Mouse (Mus musculus): ENCODE results near the gene Ncl. TPM values are rescaled to one million over a fixed set of nuclear protein-coding genes. Genes with fewer than 3 reads are reported as not detected.

Ncl gene
- polyA plus RNA-seq, 2 experiments = 201 to 286 TPM

- Histone ChIP-seq H3K4me1 (ENCODE audit: control insufficient read depth, insufficient read depth, low read length) (peaks cover 17% of the 10 kb centered on the region), H3K9ac (ENCODE audit: low read depth, low read length, severe bottlenecking) (no peak overlapping the region), H3K27me3 (ENCODE audit: control insufficient read depth, insufficient read depth, low read length) (no peaks in the 10 kb centered on the region), H3K36me3 (ENCODE audit: control insufficient read depth, insufficient read depth, low read length) (no peaks in the 10 kb centered on the region), H3K9me3 (ENCODE audit: control insufficient read depth, low read length) (no peaks in the 10 kb centered on the region), H3K4me3 (replicated peaks; ENCODE audit: low read length) (no peak overlapping the region), H3K27ac (replicated peaks; ENCODE audit: low read depth, low read length) (0 out of 2 replicates have a peak overlapping the region, but pooled peaks have one; percentile 30), H3K4me2 (replicated peaks; ENCODE audit: low read depth, low read length, severe bottlenecking) (peak overlapping the region; percentile 23; the same call in 1 of the 2 replicates)
- peak; percentile 18; the same call in 1 of the 2 replicates for ATAC-seq (ENCODE audit: low FRiP score, low read depth)
- 12% methylated on average over 6 of the region's 6 CpGs for WGBS
- DNase-seq (ENCODE audit: low spot score) = no peak
- no peak for TF ChIP-seq POLR2A (IDR thresholded peaks at IDR 0.05; ENCODE audit: borderline replicate concordance, extremely low read depth, insufficient read depth, insufficient read length)
Measured at GRCm38 (mm10) chr1:86378662-86379061, 19.5 kb upstream of the Ncl start.

- Histone ChIP-seq H3K4me2 (replicated peaks; ENCODE audit: low read depth, low read length, severe bottlenecking) (no peak overlapping the region), H3K4me3 (replicated peaks; ENCODE audit: low read length) (no peak overlapping the region), H3K36me3 (ENCODE audit: control insufficient read depth, insufficient read depth, low read length) (no peaks in the 10 kb centered on the region), H3K9ac (ENCODE audit: low read depth, low read length, severe bottlenecking) (no peak overlapping the region), H3K27me3 (ENCODE audit: control insufficient read depth, insufficient read depth, low read length) (no peaks in the 10 kb centered on the region), H3K4me1 (ENCODE audit: control insufficient read depth, insufficient read depth, low read length) (peaks cover 17% of the 10 kb centered on the region), H3K9me3 (ENCODE audit: control insufficient read depth, low read length) (no peaks in the 10 kb centered on the region), H3K27ac (replicated peaks; ENCODE audit: low read depth, low read length) (no peak overlapping the region)
- no peak for DNase-seq (ENCODE audit: low spot score)
- TF ChIP-seq POLR2A (IDR thresholded peaks at IDR 0.05; ENCODE audit: borderline replicate concordance, extremely low read depth, insufficient read depth, insufficient read length) = no peak
- no peak for ATAC-seq (ENCODE audit: low FRiP score, low read depth)
- WGBS = 82% methylated on average over 5 of the region's 5 CpGs
Measured at GRCm38 (mm10) chr1:86376354-86376753, 17.2 kb upstream of the Ncl start.

DNA sequence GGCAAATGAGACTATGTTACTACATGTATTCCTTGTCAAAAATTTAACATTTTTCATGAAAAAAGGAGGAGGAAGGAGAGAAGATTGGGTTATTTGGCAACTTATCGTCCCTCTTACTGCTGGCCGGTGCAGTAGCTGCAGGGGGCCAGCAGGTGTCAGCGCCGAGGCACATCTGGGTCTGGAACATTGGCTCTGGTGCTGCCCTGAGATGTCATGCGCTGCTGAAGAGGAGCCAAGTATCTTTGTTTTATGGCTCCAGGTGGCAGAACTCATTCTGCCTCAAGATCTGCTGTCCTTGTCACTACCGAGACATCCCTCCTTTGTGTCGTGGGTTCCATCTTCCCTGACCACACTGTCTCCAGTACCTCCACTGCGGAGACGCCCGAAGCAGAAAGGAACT lies 12.8 kb upstream of the Ncl start:
- Histone ChIP-seq H3K36me3 (ENCODE audit: control insufficient read depth, insufficient read depth, low read length) (no peaks in the 10 kb centered on the region), H3K4me1 (ENCODE audit: control insufficient read depth, insufficient read depth, low read length) (no peaks in the 10 kb centered on the region), H3K27ac (replicated peaks; ENCODE audit: low read depth, low read length) (no peak overlapping the region), H3K4me3 (replicated peaks; ENCODE audit: low read length) (no peak overlapping the region), H3K4me2 (replicated peaks; ENCODE audit: low read depth, low read length, severe bottlenecking) (no peak overlapping the region), H3K9me3 (ENCODE audit: control insufficient read depth, low read length) (no peaks in the 10 kb centered on the region), H3K27me3 (ENCODE audit: control insufficient read depth, insufficient read depth, low read length) (no peaks in the 10 kb centered on the region), H3K9ac (ENCODE audit: low read depth, low read length, severe bottlenecking) (no peak overlapping the region)
- ATAC-seq (ENCODE audit: low FRiP score, low read depth) (no peak), DNase-seq (ENCODE audit: low spot score) (peak; percentile 50)
- WGBS = 43% methylated on average over 10 of the region's 10 CpGs
- TF ChIP-seq POLR2A (IDR thresholded peaks at IDR 0.05; ENCODE audit: borderline replicate concordance, extremely low read depth, insufficient read depth, insufficient read length) = no peak

- WGBS = 69% methylated on average over 4 of the region's 4 CpGs
- Histone ChIP-seq H3K9me3 (ENCODE audit: control insufficient read depth, low read length) (no peaks in the 10 kb centered on the region), H3K27me3 (ENCODE audit: control insufficient read depth, insufficient read depth, low read length) (no peaks in the 10 kb centered on the region), H3K4me1 (ENCODE audit: control insufficient read depth, insufficient read depth, low read length) (no peaks in the 10 kb centered on the region), H3K36me3 (ENCODE audit: control insufficient read depth, insufficient read depth, low read length) (no peaks in the 10 kb centered on the region), H3K9ac (ENCODE audit: low read depth, low read length, severe bottlenecking) (no peak overlapping the region), H3K4me2 (replicated peaks; ENCODE audit: low read depth, low read length, severe bottlenecking) (no peak overlapping the region), H3K27ac (replicated peaks; ENCODE audit: low read depth, low read length) (no peak overlapping the region), H3K4me3 (replicated peaks; ENCODE audit: low read length) (no peak overlapping the region)
- ATAC-seq (ENCODE audit: low FRiP score, low read depth) (no peak), DNase-seq (ENCODE audit: low spot score) (no peak)
- no peak for TF ChIP-seq POLR2A (IDR thresholded peaks at IDR 0.05; ENCODE audit: borderline replicate concordance, extremely low read depth, insufficient read depth, insufficient read length)
Measured at GRCm38 (mm10) chr1:86368086-86368485, 8.9 kb upstream of the Ncl start.

GRCm38 (mm10) chr1:86363671-86364070 lies 4.5 kb upstream of the Ncl start:
- Histone ChIP-seq H3K9me3 (ENCODE audit: control insufficient read depth, low read length) (no peaks in the 10 kb centered on the region), H3K9ac (ENCODE audit: low read depth, low read length, severe bottlenecking) (no peak overlapping the region), H3K4me3 (replicated peaks; ENCODE audit: low read length) (no peak overlapping the region), H3K27me3 (ENCODE audit: control insufficient read depth, insufficient read depth, low read length) (no peaks in the 10 kb centered on the region), H3K4me2 (replicated peaks; ENCODE audit: low read depth, low read length, severe bottlenecking) (no peak overlapping the region), H3K27ac (replicated peaks; ENCODE audit: low read depth, low read length) (no peak overlapping the region), H3K4me1 (ENCODE audit: control insufficient read depth, insufficient read depth, low read length) (peaks cover 11% of the 10 kb centered on the region; the same call in 1 of the 2 replicates), H3K36me3 (ENCODE audit: control insufficient read depth, insufficient read depth, low read length) (no peaks in the 10 kb centered on the region)
- WGBS = 25% methylated on average over 6 of the region's 6 CpGs
- ATAC-seq (ENCODE audit: low FRiP score, low read depth) (no peak), DNase-seq (ENCODE audit: low spot score) (peak; percentile 56)
- no peak for TF ChIP-seq POLR2A (IDR thresholded peaks at IDR 0.05; ENCODE audit: borderline replicate concordance, extremely low read depth, insufficient read depth, insufficient read length)

Data from limb, embryonic 14.5 days (tissue).